Mouse (Mus musculus): ENCODE results near the gene Eprs.
"Not testable (repeated sequence)": the region's sequence is repeated elsewhere in the genome, so short reads cannot be mapped to it uniquely, and the experiment has no call there.

Gene Eprs

DNA sequence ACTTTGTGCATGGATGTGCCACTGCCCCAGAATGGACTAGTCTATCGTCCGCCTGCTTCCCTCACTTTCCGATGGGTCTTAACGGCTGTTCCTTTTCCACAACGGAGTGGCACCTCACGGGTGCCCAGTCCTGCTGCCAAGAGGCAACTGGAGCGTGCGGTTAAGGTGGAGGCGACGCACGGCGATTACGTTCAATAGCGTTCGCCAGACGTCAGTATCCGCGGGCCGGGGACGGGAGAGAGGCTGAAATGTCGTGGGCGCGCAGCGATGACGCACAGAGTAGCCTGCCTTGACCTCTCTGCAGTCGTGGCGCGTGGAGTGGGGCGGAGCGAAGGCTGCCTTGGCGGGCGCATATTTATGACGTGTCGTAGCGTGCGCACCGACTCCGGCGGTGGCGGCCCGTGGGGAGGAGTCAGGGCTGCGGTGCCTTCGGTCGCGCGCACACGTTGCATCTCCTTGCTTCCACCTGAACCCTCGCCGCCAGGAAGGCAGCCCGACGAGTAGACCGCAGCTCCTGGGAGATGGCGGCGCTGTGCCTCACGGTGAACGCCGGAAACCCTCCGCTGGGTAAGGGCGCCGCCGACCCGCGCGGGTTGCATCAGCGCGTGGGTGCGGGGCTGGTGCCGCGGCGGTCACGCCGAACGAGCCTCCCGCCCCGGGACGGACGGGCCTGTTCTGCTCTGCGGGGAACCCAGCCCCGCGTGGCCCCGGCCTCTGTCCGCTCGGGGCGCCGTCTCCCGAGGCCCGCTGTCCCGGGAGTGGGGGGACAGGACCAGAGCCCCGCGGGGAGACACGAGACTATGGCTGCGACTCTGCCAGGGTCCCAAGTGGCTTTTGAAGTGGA lies at the start of gene Eprs:
Gene Eprs (plus strand): TSS at position 368 of the 844 bp plus-strand sequence.
- peak; percentile 100 for DNase-seq (ENCODE audit: low read depth, low spot score)

- no peak for DNase-seq (ENCODE audit: low read depth, low spot score)
These were observed 48.3 kb upstream of the Eprs start for GRCm38 (mm10) chr1:185314546-185314945.

DNA sequence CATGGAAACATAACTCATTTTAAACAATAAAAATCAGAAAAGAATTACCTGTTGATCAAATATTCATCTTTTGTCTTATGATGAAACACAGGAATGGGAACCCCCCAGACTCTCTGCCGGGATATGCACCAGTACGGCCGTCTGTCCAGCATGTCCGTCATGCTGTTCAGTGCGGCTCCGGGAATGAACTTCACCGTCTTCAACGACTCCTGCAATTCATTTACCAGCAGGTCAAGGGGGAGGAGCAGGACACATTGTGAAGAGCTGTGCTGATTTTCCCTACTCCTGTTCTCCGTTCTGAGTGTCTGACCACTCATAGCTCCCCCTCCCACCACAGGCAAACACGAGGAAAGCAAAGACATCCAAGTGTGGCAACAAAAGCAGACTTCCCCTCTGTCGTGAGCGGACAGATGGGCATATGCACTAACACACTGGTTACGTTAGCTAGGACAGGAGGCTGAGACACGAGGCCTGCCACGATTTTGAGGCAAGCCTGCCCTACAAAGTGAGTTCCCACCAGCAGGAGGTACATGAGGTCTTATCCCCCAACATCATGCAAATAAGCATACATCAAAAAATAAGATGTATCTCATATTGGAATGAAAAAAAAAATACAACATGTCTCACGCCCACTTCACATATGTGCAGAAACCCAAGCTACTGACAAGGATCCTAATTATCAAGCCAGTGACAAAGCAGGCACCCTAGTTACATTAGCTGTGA lies 46.8 kb upstream of the Eprs start:
- no peak for DNase-seq (ENCODE audit: low read depth, low spot score)

- DNase-seq (ENCODE audit: low read depth, low spot score) = not testable (repeated sequence)
These were observed 35.0 kb upstream of the Eprs start for GRCm38 (mm10) chr1:185327754-185328345.

DNA sequence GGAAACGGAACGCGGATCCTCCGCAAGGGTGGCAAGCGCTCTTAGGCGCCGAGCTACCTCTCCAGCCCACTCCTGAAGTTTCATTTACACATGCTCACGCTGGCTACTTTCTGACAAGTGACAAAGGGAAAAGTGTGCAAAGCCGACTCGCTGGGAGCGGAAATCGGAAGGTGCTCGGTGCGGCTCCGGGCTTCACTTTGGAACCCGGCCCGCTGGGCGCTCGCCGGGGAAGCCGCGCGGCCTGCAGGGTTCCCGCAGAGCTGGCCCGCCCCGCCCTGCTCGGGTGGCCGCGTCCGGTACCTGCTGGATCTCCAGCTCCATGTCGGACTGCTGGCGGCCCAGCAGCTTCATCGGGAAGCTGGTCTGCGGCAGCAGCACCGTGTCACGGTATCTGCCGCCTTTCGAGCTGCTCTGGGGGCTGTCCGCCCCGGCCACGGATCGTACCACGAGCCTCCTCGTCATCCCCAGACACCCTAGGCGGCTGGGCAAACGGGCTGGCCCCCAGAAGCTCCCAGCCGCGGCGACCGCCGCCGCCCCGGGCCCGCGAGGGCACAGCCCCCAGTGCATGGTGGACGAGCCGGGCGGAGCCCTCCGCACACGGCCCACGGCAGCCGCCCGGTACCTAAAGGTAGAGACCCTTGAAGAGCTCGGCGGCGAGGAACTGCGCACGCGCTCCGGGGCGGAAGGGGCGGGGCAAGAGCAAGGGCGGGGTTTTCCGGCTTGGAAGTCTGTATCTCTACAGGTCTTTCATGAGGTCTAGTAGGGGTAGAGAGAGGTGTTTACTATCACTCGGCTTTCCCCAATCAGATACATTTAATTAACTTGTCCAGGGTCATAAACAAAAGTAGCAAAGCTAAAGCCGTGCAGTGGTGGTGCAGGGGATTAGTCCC lies 33.9 kb upstream of the Eprs start, which contains the start of gene Iars2:
Gene Iars2 (minus strand): TSS at position 676 of the 890 bp plus-strand sequence.
- peak; percentile 92 for DNase-seq (ENCODE audit: low read depth, low spot score)

DNA sequence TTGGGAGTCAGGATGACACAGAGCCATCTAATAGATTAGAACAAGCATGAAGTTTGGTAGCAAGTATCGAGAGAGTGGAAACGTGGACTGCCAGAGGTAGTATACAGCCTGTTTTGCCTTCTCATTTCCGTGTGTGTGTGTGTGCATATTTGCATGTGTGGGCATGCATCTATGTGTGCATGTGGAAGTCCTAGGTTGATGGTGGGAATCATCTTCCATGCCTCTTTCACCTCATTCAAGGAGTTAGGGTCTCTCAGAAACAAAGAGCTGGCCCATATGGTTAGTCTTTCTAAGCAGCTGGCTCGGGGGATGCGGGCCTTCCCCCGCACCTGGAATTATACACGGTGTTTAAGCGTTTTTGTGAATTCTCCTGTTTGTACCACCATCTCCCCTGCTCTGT lies 33.0 kb upstream of the Eprs start:
- peak; percentile 8 for DNase-seq (ENCODE audit: low read depth, low spot score)

- DNase-seq (ENCODE audit: low read depth, low spot score) = peak; percentile 6
These were observed 31.5 kb upstream of the Eprs start for GRCm38 (mm10) chr1:185331364-185331763.

DNA sequence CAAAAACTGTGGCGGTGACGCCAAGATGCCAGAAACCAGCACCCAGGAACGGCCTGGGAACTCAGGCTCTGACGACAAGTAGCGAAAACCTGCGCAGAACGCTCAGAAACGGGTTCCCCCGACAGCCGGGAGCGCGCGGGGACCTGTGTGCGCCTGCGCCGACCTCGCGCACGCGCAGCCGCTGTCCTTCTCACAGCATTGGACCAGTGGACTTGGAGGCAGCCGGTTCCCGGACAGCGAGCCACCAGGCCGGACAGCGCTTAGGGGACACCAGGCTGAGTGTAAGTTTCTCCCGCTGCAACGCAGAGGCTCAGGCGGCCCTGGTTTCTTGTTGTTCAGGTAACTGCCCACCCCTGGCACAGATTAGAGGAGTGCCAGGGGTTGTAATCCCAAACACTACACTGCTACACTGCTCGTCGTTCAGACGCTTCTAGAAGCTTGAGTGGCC lies 30.8 kb upstream of the Eprs start, which contains the start of gene Bpnt1:
Gene Bpnt1 (plus strand): TSS at position 167 of the 448 bp plus-strand sequence.
- peak; percentile 93 for DNase-seq (ENCODE audit: low read depth, low spot score)

DNA sequence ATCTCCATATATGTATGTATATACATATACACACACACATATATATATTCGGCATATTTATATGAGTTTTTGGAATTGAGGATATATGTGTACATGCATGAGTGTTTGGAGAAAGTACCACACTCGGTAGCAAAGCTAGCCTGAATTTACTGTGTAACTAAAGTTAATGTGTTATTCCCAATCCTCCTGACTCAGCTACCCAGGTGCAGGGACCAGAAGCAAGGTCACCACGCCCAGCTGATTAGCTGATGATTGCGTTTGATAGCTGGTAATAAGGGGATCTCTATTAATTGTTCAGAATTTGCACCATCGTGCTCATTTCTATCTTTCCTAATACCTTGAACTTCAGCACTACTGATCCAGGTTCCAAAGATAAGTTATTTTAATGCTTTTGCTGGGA lies 29.2 kb upstream of the Eprs start:
- DNase-seq (ENCODE audit: low read depth, low spot score) = no peak

- no peak for DNase-seq (ENCODE audit: low read depth, low spot score)
These were observed 28.7 kb upstream of the Eprs start for GRCm38 (mm10) chr1:185334136-185334535.

GRCm38 (mm10) chr1:185335231-185335765 lies 27.5 kb upstream of the Eprs start:
- no peak for DNase-seq (ENCODE audit: low read depth, low spot score)

DNA sequence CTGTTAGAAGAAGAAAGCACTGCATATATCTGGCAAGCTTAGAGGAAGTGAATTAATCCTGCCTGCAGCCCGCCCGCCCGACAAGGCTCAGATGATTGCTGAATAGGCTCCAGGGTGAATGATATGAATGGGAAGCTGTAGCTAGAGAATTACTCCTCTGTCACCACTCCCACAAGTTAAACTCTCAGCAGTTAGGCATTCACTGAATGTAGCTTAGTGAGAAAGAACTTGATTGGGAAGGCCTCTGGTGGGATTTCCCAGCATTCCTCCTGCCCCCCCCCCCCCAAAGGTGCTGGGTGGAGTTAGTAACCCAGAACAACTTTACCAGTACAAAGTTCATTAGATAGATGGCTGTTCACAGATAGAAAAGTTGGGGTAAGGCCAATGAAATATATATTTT lies 26.3 kb upstream of the Eprs start:
- DNase-seq (ENCODE audit: low read depth, low spot score) = no peak

DNA sequence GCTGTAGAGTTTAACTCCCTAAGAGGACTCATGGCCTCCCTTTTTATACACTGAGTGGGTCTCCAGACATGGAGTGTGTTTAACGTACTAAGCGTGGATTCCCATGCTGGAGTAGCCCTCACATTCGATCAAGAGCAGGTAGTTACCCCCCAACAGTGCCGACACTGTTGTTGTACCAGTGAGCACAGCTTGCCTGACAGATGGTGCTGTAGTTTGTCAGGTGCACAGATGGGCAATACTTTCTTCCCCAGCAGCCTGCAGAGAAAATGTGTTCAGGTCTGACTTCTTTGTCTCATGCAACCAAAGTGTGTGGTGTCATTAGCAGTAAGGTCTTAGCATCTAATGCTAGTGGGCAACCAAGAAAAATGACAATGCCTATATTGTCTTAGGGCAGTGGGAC lies 20.4 kb upstream of the Eprs start:
- no peak for DNase-seq (ENCODE audit: low read depth, low spot score)

DNA sequence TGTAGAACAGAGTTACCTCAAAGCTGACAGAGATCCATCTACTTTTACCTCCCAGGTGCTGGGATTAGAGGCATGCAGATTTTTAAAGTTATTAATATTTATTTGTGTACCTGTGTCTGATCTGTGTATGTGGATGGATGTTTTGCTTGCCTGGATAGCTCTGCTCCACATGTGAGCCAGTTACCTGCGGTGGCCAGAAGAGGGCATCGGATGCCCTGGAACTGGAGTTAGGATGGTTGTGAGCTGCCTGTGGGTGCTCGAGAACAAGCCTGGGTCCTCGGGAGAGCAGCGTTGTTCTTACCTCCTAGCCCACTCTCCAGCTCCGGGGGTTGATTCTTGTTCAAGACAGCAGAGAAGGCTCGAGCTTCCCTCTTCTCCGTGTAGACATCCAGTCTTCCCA lies 19.4 kb upstream of the Eprs start:
- peak; percentile 22 for DNase-seq (ENCODE audit: low read depth, low spot score)

GRCm38 (mm10) chr1:185346188-185346587 lies 16.7 kb upstream of the Eprs start:
- DNase-seq (ENCODE audit: low read depth, low spot score) = peak; percentile 18

DNA sequence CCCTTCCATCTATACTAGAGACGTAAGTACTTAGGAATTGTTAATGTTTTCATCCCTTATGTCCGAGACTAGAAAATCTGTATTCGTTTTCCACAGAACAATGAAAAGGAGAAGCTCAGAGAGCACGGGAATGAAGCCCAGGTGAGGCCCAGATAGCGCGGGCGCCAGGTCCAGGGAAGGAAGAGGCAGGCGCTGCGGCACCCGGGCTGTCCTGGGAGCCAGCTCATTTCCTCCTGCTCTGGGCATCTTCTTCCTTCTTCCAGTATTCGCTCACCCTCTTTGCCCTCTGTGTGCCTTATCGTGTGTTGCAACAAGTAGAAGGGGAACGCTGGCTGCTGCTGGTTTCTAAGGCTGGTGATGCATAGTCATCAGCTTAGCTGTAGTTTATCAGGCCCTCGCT lies 13.1 kb upstream of the Eprs start:
- DNase-seq (ENCODE audit: low read depth, low spot score) = no peak

DNA sequence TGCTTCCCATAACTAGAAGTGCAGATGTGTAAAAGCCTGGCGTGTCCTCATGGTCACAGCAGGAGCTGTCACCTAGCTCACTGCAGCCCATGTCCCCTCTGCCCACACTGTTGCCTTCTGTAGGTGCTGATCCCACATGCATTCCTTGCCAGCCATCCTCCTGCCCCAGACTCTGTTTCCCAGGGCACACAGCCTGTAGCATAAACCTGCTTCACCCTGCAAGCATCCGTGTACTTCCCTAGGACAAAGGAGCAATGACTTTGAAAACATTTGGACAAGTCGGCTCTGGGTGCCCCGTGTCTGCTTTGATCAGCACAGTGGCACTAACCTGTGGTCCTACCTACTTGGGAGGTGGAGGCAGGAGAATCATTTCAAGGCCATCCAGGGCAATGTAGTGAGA lies 12.2 kb upstream of the Eprs start:
- DNase-seq (ENCODE audit: low read depth, low spot score) = no peak

DNA sequence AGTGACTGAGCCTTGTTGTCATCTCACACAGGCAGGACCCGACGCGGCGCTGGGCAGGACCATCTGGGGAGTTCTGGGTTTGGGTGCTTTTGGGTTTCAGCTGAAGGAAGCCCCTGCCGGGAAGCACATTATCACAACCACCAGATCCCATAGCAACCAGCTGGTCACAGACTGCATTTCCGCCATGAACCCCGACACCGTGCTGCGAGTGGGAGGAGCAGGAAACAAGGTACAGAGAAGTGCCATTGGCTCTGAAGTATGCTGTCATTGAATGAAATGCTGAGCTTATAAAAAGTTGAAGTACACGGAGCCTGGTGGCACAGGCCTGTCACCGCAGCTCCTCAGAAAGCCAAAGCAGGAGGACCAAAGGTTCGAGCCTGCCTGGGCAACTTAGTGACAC lies 10.7 kb upstream of the Eprs start:
- DNase-seq (ENCODE audit: low read depth, low spot score) = peak; percentile 72

- DNase-seq (ENCODE audit: low read depth, low spot score) = no peak
These were observed 9.5 kb upstream of the Eprs start for GRCm38 (mm10) chr1:185353351-185353750.

- DNase-seq (ENCODE audit: low read depth, low spot score) = no peak
These were observed 8.1 kb upstream of the Eprs start for GRCm38 (mm10) chr1:185354731-185355130.

- DNase-seq (ENCODE audit: low read depth, low spot score) = no peak
These were observed 6.6 kb upstream of the Eprs start for GRCm38 (mm10) chr1:185356246-185356645.

Data from CD4-positive, CD25-positive, alpha-beta regulatory T cell, adult 2 months (primary cell).